Mouse (Mus musculus): ENCODE data around the gene Vmn1r56. TPM values are rescaled to one million over a fixed set of nuclear protein-coding genes. Genes with fewer than 3 reads are reported as not detected.
"Not testable (repeated sequence)": the region's sequence is repeated elsewhere in the genome, so short reads cannot be mapped to it uniquely, and the experiment has no call there.

Vmn1r56 gene
- polyA plus RNA-seq (2016; fragmentation: Nextera tagmentation; extraction: Ambion mirVana) = not detected in 2 replicates

GRCm38 (mm10) chr7:5196647-5197046 is at the start of gene Vmn1r56:
Vmn1r56 (minus strand) TSS chr7:5196747.
- H3K4me3 ChIP-seq (replicated peaks); H3K9ac ChIP-seq; H3K27ac ChIP-seq; H3K4me2 ChIP-seq; H3K27me3 ChIP-seq; ATAC-seq (ENCODE audit: low FRiP score); H3K9me3 ChIP-seq; H3K4me1 ChIP-seq; H3K36me3 ChIP-seq (replicated peaks): not testable (repeated sequence)

DNA sequence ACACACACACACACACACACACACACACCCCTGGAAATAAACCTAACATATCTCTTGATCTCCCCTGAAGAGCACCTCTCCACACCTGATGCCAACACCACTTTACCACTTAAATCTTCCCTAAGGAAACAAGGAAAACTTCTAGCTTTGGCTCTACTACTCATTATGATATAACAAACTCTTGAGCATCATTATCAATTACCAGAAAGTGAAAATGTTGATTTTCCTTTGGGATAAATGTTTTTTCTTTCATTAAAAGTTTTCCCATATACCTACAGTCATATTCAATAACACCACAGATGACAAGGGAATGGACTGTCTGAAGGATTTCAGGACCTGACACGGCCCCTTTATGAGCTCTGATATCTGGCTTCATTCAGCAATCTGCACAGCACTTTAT is 21.6 kb upstream of the Vmn1r56 start, which contains the start of gene Vmn1r57:
Vmn1r57 (plus strand) TSS at position 301 of the 400 bp plus-strand sequence.
- H3K9ac ChIP-seq; ATAC-seq (ENCODE audit: low FRiP score); H3K9me3 ChIP-seq; H3K4me3 ChIP-seq (replicated peaks); H3K4me1 ChIP-seq; H3K27ac ChIP-seq; H3K4me2 ChIP-seq; H3K36me3 ChIP-seq (replicated peaks); H3K27me3 ChIP-seq: not testable (repeated sequence)
- WGBS = 58% methylated on average over 1 of the region's 1 CpGs

DNA sequence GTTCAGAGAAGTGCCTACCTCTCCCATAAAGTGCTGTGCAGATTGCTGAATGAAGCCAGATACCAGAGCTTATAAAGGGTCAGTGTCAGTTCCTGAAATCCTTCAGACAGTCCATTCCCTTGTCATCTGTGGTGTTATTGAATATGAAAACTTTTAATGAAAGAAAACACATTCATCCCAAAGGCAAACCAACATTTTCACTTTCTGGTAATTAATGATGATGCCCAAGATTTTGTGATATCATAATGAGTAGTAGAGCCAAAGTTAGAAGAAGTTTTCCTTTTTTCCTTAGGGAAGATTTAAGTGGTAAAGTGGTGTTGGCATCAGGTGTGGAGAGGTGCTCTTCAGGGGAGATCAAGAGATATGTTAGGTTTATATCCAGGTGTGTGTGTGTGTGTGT is 47.0 kb downstream of the Vmn1r56 start, which contains the start of gene Vmn1r55:
Vmn1r55 (minus strand) TSS at position 101 of the 400 bp plus-strand sequence.
- H3K4me1 ChIP-seq; H3K4me2 ChIP-seq; H3K27me3 ChIP-seq; H3K9me3 ChIP-seq; H3K9ac ChIP-seq; H3K4me3 ChIP-seq (replicated peaks); ATAC-seq (ENCODE audit: low FRiP score); H3K36me3 ChIP-seq (replicated peaks); H3K27ac ChIP-seq: not testable (repeated sequence)

Other genes with a start within 250 kb of the Vmn1r56 start
- gene Sbk2, start 232.3 kb downstream of the Vmn1r56 start, polyA plus RNA-seq (2016; fragmentation: Nextera tagmentation; extraction: Ambion mirVana) = not detected in 2 replicates
- not detected in 2 replicates for gene Sbk3, start 225.6 kb downstream of the Vmn1r56 start, polyA plus RNA-seq (2016; fragmentation: Nextera tagmentation; extraction: Ambion mirVana)
- 55.9 and 56.9 TPM in 2 replicates for gene Zfp579, start 200.6 kb downstream of the Vmn1r56 start, polyA plus RNA-seq (2016; fragmentation: Nextera tagmentation; extraction: Ambion mirVana)
- gene Zfp524, start 182.3 kb downstream of the Vmn1r56 start, polyA plus RNA-seq (2016; fragmentation: Nextera tagmentation; extraction: Ambion mirVana) = 9.5 and 9.6 TPM in 2 replicates
- 64.9 and 67.3 TPM in 2 replicates for gene Fiz1, start 182.1 kb downstream of the Vmn1r56 start, polyA plus RNA-seq (2016; fragmentation: Nextera tagmentation; extraction: Ambion mirVana)
- 0.69 TPM in 1 of 2 replicates, not detected in the other for gene Gm44973, start 181.3 kb downstream of the Vmn1r56 start, polyA plus RNA-seq (2016; fragmentation: Nextera tagmentation; extraction: Ambion mirVana)
- 6.7 and 7.3 TPM in 2 replicates for gene Zfp865, start 176.4 kb downstream of the Vmn1r56 start, polyA plus RNA-seq (2016; fragmentation: Nextera tagmentation; extraction: Ambion mirVana)
- gene Ccdc106, start 176.2 kb downstream of the Vmn1r56 start, polyA plus RNA-seq (2016; fragmentation: Nextera tagmentation; extraction: Ambion mirVana) = 11.0 and 12.8 TPM in 2 replicates
- gene 4632433K11Rik, start 162.6 kb downstream of the Vmn1r56 start, polyA plus RNA-seq (2016; fragmentation: Nextera tagmentation; extraction: Ambion mirVana) = not detected in 2 replicates
- gene Zfp784, start 158.3 kb downstream of the Vmn1r56 start, polyA plus RNA-seq (2016; fragmentation: Nextera tagmentation; extraction: Ambion mirVana) = 4.0 and 4.5 TPM in 2 replicates
- gene Zfp580, start 145.2 kb downstream of the Vmn1r56 start, polyA plus RNA-seq (2016; fragmentation: Nextera tagmentation; extraction: Ambion mirVana) = 44.9 and 46.3 TPM in 2 replicates
- 165 and 166 TPM in 2 replicates for gene U2af2, start 134.6 kb downstream of the Vmn1r56 start, polyA plus RNA-seq (2016; fragmentation: Nextera tagmentation; extraction: Ambion mirVana)
- 62.9 and 66.4 TPM in 2 replicates for gene Epn1, start 116.5 kb downstream of the Vmn1r56 start, polyA plus RNA-seq (2016; fragmentation: Nextera tagmentation; extraction: Ambion mirVana)
- gene Rfpl4, start 79.8 kb downstream of the Vmn1r56 start, polyA plus RNA-seq (2016; fragmentation: Nextera tagmentation; extraction: Ambion mirVana) = not detected in 2 replicates
- 0.40 and 0.51 TPM in 2 replicates for gene Rasl2-9, start 70.8 kb downstream of the Vmn1r56 start, polyA plus RNA-seq (2016; fragmentation: Nextera tagmentation; extraction: Ambion mirVana)
- not detected in 2 replicates for gene Vmn1r55, start 47.1 kb downstream of the Vmn1r56 start, polyA plus RNA-seq (2016; fragmentation: Nextera tagmentation; extraction: Ambion mirVana)
- gene Vmn1r57, start 21.7 kb upstream of the Vmn1r56 start, polyA plus RNA-seq (2016; fragmentation: Nextera tagmentation; extraction: Ambion mirVana) = not detected in 2 replicates
- gene Gm5065, start 153.8 kb upstream of the Vmn1r56 start, polyA plus RNA-seq (2016; fragmentation: Nextera tagmentation; extraction: Ambion mirVana) = not detected in 2 replicates
- not detected in 2 replicates for gene Nlrp2, start 154.3 kb upstream of the Vmn1r56 start, polyA plus RNA-seq (2016; fragmentation: Nextera tagmentation; extraction: Ambion mirVana)
- not detected in 2 replicates for gene Vmn1r58, start 216.6 kb upstream of the Vmn1r56 start, polyA plus RNA-seq (2016; fragmentation: Nextera tagmentation; extraction: Ambion mirVana)

All from forebrain, embryonic 12.5 days (tissue).